Mouse (Mus musculus): ENCODE data around the gene Lce3f.

The Lce3f gene

DNA sequence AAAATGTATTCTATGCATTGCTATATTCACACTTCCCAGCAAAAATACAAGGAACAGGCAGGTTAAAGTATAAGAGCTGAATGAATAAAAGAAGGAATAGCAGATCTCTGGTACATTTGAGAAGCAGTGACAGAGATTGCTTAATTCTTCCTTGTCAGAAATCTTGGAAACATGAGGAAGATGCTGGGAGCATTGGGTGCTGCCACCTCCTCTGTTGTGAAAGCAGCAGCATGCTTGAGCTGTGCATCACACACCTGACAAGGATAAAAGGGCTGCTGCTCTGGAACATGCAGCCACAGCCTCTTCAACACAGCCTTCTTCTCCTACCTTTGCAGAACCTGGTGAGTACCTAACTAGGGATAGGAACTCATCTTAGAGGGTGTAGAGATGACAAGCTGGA, at the start of gene Lce3f:
TSS of gene Lce3f (plus strand) at position 301 of the 400 bp plus-strand sequence.
- no peak for DNase-seq (ENCODE audit: low spot score)

- DNase-seq (ENCODE audit: low spot score): no peak
These were observed 47.8 kb upstream of the Lce3f start, which contains the start of gene Lce3c for GRCm38 (mm10) chr3:92944186-92944585. TSS of gene Lce3c (plus strand) at chr3:92944486.

DNA sequence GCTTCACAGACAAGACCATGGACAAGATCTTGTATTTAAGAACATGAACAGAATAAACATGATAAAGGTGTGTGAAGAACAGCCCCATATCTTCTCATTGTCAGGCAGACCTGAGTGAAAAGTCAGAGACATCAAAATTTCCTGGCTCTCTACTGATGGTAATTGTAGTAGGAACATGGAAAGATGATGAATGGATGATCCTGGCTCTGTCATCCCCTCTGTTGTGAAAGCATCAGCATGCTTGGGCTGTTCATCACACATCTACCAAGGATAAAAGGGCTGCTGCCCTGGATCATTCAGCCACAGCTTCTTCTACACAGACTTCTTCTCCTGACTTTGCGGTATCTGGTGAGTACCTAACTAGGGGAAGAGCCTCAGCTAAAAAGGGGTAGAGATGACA, 34.9 kb upstream of the Lce3f start, which contains the start of gene Lce3d:
TSS of gene Lce3d (plus strand) at position 301 of the 400 bp plus-strand sequence.
- DNase-seq (ENCODE audit: low spot score): no peak

- no peak for DNase-seq (ENCODE audit: low spot score)
These were observed 25.3 kb upstream of the Lce3f start, which contains the start of gene Lce3e for GRCm38 (mm10) chr3:92966761-92967160. TSS of gene Lce3e (plus strand) at chr3:92967061.

DNA sequence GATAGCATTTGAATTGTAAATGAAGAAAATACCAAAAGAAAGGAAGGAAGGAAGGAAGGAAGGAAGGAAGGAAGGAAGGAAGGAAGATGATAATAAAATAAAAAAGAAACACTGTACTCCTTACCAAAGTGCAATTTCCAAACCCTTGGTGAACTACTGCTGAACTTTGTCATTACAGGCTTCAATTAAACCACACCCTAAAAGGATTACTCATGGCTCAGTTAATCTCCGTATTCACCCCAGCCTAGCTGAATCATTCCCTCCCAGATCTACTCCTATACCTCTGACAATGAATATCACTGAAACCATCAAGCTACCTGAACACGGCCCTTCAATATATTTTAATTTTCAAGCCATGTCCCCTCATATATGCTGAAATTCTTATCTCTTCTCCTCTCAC, 13.5 kb upstream of the Lce3f start:
- no peak for DNase-seq (ENCODE audit: low spot score)

DNA sequence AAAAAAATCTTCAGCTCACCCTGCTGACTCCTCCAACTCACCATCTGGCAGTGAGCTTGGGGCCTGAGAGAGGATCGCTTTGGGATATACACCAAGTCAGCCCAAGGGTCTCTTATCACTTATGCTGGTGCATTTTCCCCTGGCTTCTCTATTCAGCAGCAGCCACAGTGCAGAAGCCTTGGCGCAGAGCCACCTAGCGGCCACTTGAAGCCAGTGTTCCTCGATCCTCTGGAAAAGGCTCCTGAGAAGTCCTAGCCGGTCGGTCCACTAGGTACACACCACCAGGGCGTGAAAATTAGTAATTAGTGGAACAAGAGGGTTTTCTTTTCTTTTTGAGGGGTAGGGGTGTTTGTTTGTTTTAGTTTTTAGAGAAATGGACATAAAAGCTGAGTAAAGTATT, 6.7 kb downstream of the Lce3f start:
- DNase-seq (ENCODE audit: low spot score): peak; percentile 76

DNA sequence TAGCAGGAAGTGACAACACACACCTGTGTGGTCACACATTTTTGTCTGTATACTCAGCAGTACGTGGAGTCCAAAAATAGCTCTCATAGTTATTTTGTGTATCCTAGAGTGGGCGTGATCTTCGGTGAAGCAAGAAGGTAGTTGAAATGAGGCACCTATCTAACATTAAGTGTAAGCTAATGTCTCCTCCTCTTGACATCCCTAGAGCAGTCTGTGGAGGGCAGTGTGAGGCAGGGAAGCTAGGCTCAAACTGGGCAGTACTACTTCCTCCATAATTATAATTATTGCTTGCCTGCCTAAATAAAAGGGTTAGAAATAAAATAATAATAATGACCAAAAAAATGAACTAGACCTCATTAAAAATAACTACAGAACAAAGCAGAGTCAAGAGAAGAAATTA, 8.6 kb downstream of the Lce3f start:
- DNase-seq (ENCODE audit: low spot score): no peak

- no peak for DNase-seq (ENCODE audit: low spot score)
These were observed 10.8 kb downstream of the Lce3f start for GRCm38 (mm10) chr3:93002843-93003242.

GRCm38 (mm10) chr3:93014378-93014801, 22.4 kb downstream of the Lce3f start:
- peak; percentile 34 for DNase-seq (ENCODE audit: low spot score)

DNA sequence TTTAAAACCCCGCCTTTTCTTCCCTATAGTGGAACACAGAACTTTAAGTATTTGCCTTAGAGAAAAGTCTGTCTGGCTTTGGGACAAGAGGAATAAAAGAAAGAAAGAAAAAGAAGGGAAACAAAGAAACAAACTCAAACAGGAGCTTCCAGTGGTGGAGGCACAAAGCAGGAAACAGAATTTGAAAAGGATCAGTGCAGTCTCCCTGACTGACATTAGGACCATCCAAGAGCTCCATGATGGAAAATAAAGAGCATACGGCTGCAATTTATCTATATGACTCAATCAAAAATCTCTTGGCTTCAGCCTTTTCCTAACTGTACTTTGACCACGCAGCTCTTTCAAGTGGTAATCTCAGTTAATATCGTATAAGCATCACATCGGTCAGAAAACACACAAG, 22.8 kb downstream of the Lce3f start:
- DNase-seq (ENCODE audit: low spot score): no peak

DNA sequence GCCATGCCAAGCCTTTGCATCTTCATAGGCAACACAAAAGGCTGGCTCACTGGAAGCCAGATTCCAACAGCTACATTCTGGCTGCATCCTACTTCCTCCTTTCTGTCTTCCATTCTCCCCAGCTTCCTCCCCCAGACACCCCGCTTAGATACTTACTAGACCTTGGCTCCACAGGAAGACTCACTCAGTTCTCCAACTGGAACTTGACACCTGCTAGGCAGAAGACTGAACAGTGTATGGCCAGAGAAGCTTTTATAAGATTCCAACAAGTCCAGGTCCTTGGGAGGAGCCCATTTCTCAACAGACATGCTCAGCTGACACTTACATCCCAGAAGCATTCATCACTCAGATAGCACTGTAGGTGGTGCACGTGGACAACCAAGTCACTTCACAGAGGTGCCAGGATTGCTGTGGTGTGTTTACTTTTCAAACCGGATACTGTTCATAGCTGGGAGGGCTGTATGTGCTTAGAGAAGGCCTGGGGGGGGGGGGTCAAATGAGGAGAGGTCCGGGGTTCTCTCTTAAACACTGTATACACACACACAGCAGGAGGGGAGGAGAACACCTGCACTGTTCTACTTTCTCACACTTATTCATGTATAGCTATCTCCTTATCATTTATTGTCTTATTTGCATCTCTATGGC, 23.6 kb downstream of the Lce3f start, which contains the start of gene Crct1:
TSS of gene Crct1 (minus strand) at position 228 of the 645 bp plus-strand sequence.
- DNase-seq (ENCODE audit: low spot score): no peak

DNA sequence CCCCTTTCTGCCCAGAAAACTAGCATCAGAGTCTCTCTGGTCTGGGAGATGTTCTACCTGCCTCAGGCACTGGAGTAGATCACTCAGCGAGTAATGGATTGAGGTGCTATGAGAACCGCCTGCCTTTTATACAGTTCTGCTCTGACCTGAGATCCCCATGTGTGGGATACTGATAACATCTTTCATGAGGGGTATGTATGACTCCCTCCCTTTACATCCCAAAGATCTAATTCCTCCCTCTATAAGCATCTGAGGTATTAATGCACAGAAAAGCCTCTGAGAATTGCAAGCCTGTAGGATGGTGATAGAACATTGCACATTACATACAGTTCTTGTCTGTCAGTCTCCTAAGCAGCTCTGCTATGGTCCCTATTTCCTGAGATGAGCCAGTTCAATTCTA, 26.9 kb downstream of the Lce3f start, which contains the start of gene Lce1m:
TSS of gene Lce1m (minus strand) at position 101 of the 400 bp plus-strand sequence.
- DNase-seq (ENCODE audit: low spot score): no peak

GRCm38 (mm10) chr3:93021171-93021570, 29.1 kb downstream of the Lce3f start:
- DNase-seq (ENCODE audit: low spot score): no peak

GRCm38 (mm10) chr3:93023411-93024184, 31.6 kb downstream of the Lce3f start:
- no peak for DNase-seq (ENCODE audit: low spot score)

GRCm38 (mm10) chr3:93025486-93025885, 33.5 kb downstream of the Lce3f start:
- DNase-seq (ENCODE audit: low spot score): peak; percentile 41

DNA sequence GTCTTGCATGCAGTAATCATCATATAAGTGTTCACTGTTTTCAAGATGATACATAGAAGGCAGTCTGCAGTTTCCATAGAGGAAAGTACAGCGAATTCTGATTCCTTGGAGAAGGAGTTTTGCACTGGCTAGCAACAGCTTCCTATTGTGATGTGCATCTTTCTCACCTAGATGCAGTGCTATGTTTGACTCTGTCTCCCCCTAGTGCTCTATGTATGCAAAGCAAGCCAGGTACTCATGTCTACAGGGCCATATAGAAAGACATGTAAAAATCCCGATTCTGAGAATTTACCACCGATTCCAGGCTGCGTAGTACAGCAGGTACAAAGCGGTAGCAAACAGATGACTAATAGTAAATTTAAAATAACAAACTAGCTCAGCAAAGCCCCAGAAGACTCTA, 39.4 kb downstream of the Lce3f start:
- peak; percentile 15 for DNase-seq (ENCODE audit: low spot score)

Data from urinary bladder, postnatal 14 days (tissue).